Mouse (Mus musculus) CD4-positive helper T cell, adult 2 months (primary cell): Measurements from ENCODE around the gene Gjc1.

Experiments used
- DNase-seq: peaks from one replicate; pipeline ENCODE4 v3.0.0-alpha.2; 2012; ENCODE audit warnings: low read depth, missing footprints, low spot score

Gjc1 gene

GRCm38 (mm10) chr11:102772771-102773700 is 46.5 kb downstream of the Gjc1 start:
- DNase-seq: no peak

- DNase-seq: no peak
These were observed 47.4 kb downstream of the Gjc1 start for GRCm38 (mm10) chr11:102771916-102772714.

GRCm38 (mm10) chr11:102770662-102771435 is 48.7 kb downstream of the Gjc1 start:
- DNase-seq: no peak

GRCm38 (mm10) chr11:102769993-102770661 is 49.4 kb downstream of the Gjc1 start:
- no peak for DNase-seq

DNA sequence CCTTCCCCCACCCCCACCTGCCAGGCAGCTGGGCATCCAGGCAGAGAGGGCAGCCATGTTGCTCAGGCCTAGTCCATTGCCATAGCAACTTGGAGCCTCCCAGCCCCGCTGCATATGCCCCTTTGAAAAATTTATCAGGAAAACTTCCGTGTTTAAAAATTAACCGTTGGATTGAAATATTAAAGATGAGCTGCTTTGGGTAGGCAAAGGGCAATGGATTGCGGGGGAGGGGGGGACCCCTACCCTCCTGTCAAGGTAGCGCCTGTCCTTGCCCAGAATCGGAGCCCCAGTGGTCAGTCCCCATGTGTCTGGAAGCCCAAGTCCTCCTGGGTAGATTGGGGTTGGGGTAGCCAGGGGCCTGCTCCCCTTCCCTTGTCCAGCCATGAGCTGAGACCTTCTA is 50.4 kb downstream of the Gjc1 start:
- DNase-seq: no peak

GRCm38 (mm10) chr11:102767055-102767670 is 52.3 kb downstream of the Gjc1 start:
- DNase-seq: no peak

DNA sequence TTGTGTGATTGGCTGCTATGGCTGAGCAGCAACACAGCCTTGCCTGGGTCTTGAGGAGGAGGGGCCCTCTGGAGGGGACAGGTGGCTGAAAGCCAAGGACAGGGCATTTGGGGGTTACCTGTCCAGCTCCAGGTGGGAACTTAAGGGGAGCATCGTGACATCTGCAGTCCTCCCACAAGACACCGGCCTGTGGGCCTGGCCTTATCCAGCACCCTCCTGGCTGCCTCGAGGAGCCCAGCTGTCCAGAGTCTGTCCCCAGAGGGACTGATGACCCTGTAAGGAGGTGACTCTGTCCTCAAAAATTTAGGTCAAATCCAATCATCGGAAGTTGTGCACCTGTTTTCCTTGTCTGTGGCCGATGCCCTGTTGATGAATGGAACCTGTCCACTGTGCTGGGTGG is 54.1 kb downstream of the Gjc1 start:
- no peak for DNase-seq

- DNase-seq: no peak
These were observed 56.3 kb downstream of the Gjc1 start for GRCm38 (mm10) chr11:102763009-102763767.

GRCm38 (mm10) chr11:102762248-102762647 is 57.3 kb downstream of the Gjc1 start:
- no peak for DNase-seq

- DNase-seq: no peak
These were observed 57.9 kb downstream of the Gjc1 start, which contains the start of gene Adam11 for GRCm38 (mm10) chr11:102761309-102762210. TSS of gene Adam11 (plus strand) at chr11:102761439.

DNA sequence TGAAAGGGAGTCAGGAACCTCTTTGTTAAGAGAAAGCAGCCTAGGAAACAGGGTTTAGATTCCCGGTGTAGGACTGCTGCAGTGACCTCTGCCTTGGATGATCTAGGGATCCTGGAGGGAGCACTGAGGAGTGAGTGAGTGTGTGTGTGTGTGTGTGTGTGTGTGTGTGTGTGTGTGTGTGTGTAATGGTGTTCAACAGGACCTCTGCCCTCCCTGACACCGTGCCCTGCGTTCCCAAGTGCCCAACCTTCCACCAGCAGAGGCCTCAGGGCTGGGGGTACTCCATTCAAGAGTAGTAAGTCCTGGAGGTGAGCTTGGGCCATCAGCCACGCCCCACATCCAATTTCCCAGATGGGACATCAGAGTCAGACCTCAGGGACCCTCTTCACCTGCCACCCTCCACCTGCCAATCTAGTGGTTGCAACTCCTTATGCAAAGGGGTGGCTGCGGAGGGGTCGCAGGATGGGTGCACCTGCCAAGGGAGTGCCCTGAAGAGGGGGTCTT is 58.6 kb downstream of the Gjc1 start:
- no peak for DNase-seq

DNA sequence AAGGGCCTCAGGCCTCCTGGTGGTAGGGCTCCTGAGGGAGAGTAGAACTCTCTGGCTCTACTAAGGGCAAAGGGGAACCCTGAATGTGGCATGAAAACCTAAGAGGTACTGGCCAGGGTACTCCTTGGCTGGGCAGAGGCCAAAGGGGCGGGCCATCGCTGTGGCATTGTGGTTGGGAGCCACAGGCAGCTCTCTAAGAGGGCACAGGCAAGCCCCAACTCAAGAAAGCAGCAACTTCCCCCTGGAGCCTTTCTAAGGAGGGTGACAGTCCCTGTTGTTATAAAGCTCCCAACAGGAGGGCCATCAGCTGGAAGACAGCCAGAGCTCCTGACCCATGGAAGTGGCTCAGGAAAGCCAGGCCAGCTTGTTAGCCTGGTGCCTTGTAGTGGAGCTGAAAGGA is 60.5 kb downstream of the Gjc1 start:
- DNase-seq: no peak

DNA sequence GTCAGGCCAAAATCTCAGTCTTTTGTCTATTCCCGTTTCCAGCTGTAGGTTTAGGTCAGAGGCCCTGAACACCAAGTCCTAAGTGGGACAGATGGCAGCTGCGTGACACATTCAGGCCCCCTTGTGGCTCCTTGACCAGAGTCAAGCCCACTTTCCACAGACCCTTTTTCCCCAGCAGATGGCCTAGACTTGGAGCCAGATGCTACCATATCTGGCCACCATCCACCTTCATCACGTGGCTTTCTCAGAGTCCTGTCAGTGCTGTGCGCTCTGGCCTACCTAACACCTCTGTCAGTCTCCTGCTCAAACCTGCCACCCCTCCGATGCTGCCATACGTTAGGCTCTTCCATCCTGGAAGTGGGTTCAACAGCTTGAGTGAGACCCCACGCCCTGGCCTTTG is 64.1 kb downstream of the Gjc1 start:
- DNase-seq: no peak

DNA sequence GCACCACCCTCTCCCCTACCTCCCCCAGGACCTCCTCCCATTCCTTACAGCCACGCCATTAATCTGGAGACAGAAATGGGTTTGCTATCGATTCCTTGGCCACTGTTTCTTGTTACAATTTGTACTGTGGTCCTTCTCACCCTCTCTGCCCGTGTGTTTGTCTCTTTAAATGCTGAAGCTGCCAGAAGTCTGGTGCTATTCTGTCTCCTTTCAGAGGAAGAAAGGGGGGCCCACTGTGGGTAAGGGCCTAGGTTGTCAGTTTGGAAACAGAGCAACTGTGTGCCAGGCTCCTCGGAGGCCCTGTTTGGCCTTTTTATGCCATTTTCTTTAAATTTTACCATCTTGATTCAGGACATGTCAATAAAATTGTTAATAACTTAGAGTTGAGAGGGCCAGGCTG is 65.1 kb downstream of the Gjc1 start:
- no peak for DNase-seq

- no peak for DNase-seq
These were observed 65.7 kb downstream of the Gjc1 start for GRCm38 (mm10) chr11:102753591-102754324.

DNA sequence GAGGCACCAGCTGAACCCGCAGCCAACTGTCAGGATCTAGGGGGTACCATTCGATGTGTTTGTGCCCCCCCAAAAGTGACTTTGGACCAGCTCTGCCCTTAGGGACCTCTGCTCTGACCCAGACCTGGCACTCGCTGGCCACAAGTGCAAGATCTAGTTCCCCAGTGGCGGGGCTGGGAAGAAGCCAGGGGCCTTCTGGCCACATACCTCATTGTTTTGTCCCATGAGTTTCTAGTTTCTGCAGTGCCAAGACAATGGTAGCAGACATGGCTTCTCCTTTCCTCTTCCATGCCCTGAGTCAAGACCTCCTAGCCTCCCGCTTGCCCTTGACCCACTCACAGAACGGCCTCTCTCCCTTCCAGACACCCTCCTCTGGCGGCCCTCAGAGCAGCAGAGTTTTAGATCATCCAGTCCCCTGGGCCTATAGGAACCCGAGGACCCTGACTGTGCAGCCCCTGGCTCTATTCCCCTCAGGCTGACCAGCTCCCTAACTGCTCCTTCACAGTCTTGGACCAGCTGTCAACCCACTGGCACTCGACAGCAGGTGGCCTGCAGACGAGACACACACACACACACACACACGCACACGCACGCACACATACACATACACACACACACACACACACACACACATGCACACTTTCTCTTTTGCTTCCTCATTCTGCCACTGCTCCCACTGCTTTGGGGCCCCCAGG is 66.5 kb downstream of the Gjc1 start:
- DNase-seq: no peak

DNA sequence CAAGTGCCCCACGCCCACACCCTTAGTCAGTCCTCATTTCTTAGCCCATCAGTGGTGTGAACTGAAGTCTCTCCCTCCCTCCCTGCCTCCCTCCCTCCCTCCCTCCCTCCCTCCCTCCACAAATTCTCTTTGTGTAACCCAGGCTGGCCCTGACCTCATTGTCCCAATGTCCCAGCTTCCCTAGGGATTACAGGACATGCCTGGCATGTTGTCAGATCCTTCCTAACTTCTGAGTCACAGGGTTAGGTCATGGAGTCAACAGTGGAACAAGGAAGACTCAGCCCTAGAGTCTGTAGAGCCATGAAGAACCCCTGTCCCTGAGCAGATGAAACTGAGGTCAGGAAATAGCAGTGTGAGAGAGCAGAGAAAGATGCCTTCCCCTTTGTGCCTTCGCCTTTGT is 69.8 kb downstream of the Gjc1 start:
- no peak for DNase-seq
